ENCODE assay signal across 12 mouse cellular contexts in genomic region chr17:73066387-73067169, GRCm38 (mm10). TPM values are rescaled to one million over a fixed set of nuclear protein-coding genes. Genes with fewer than 3 reads are reported as not detected.
DNase-seq lines count a peak whose midpoint lies in the region; ATAC-seq and TF ChIP-seq lines count a peak whose summit lies in the region.
"Had no signal": no experiment of that assay in that cellular context is flagged by ENCODE, and none has a peak within 500 bp of the region (broad histone marks: within the 10 kb centered on the region; RNA-seq: fewer than 3 reads in every experiment).

No protein-coding gene starts in this region.

- TF ChIP-seq CTCF in hindbrain, postnatal 0 days (IDR thresholded peaks at IDR 0.05; ENCODE audit: low read depth), result no peak

- no peak overlapping the region for H3K4me2 ChIP-seq in hindbrain, postnatal 0 days (ENCODE audit: low read depth, low read length)
- H3K4me2 ChIP-seq in hindbrain, embryonic 11.5 days (replicated peaks; ENCODE audit: low read depth, low read length), result no peak overlapping the region
- H3K4me2 ChIP-seq in neural tube, embryonic 11.5 days (ENCODE audit: low read depth), result no peak overlapping the region
- no peak overlapping the region for H3K4me2 ChIP-seq in neural tube, embryonic 15.5 days
- H3K4me2 ChIP-seq: embryonic facial prominence, embryonic 13.5 days; neural tube, embryonic 13.5 days had no signal

- no peak overlapping the region for H3K27ac ChIP-seq in hindbrain, postnatal 0 days
- no peak overlapping the region for H3K27ac ChIP-seq in hindbrain, embryonic 11.5 days (ENCODE audit: low read depth, low read length)
- H3K27ac ChIP-seq in neural tube, embryonic 11.5 days (ENCODE audit: low read depth, low read length), result no peak overlapping the region
- no peak overlapping the region for H3K27ac ChIP-seq in neural tube, embryonic 15.5 days (replicated peaks)
- H3K27ac ChIP-seq: embryonic facial prominence, embryonic 13.5 days; midbrain, embryonic 10.5 days had no signal

- WGBS in hindbrain, postnatal 0 days, result 51% methylated on average over 9 of the region's 9 CpGs
- 76% methylated on average over 9 of the region's 9 CpGs for WGBS in hindbrain, embryonic 11.5 days
- WGBS in neural tube, embryonic 11.5 days, result 84% methylated on average over 9 of the region's 9 CpGs
- WGBS in neural tube, embryonic 15.5 days, result 77% methylated on average over 9 of the region's 9 CpGs

- H3K4me3 ChIP-seq in hindbrain, postnatal 0 days (ENCODE audit: low read length), result no peak overlapping the region
- no peak overlapping the region for H3K4me3 ChIP-seq in hindbrain, embryonic 11.5 days (ENCODE audit: low read depth, low read length)
- H3K4me3 ChIP-seq in neural tube, embryonic 11.5 days (ENCODE audit: low read depth, low read length), result no peak overlapping the region
- H3K4me3 ChIP-seq in neural tube, embryonic 15.5 days (replicated peaks), result no peak overlapping the region
- H3K4me3 ChIP-seq: embryonic facial prominence, embryonic 13.5 days; midbrain, embryonic 10.5 days; neural tube, embryonic 13.5 days had no signal

- H3K4me1 ChIP-seq in hindbrain, postnatal 0 days (ENCODE audit: insufficient read depth, low read length), result peaks cover 18% of the 10 kb centered on the region
- no peaks in the 10 kb centered on the region for H3K4me1 ChIP-seq in hindbrain, embryonic 11.5 days (replicated peaks; ENCODE audit: control insufficient read depth, insufficient read depth, low read length)
- H3K4me1 ChIP-seq in neural tube, embryonic 11.5 days (ENCODE audit: control insufficient read depth, insufficient read depth, low read length), result peaks cover 7% of the 10 kb centered on the region; the same call in 1 of the 2 replicates
- peaks cover 20% of the 10 kb centered on the region for H3K4me1 ChIP-seq in neural tube, embryonic 15.5 days

- no peak overlapping the region for H3K9ac ChIP-seq in hindbrain, postnatal 0 days (replicated peaks; ENCODE audit: low read length)
- H3K9ac ChIP-seq in hindbrain, embryonic 11.5 days (ENCODE audit: low read depth, low read length), result no peak overlapping the region
- H3K9ac ChIP-seq in neural tube, embryonic 11.5 days (ENCODE audit: low read length), result no peak overlapping the region
- no peak overlapping the region for H3K9ac ChIP-seq in neural tube, embryonic 15.5 days (replicated peaks)
- H3K9ac ChIP-seq: embryonic facial prominence, embryonic 13.5 days; neural tube, embryonic 13.5 days had no signal

- no peaks in the 10 kb centered on the region for H3K27me3 ChIP-seq in hindbrain, postnatal 0 days (ENCODE audit: insufficient read depth, low read length)
- H3K27me3 ChIP-seq in hindbrain, embryonic 11.5 days (ENCODE audit: control insufficient read depth, insufficient read depth, low read length), result no peaks in the 10 kb centered on the region
- no peaks in the 10 kb centered on the region for H3K27me3 ChIP-seq in neural tube, embryonic 11.5 days (ENCODE audit: control insufficient read depth, insufficient read depth, low read length)
- no peaks in the 10 kb centered on the region for H3K27me3 ChIP-seq in neural tube, embryonic 15.5 days (replicated peaks)
- H3K27me3 ChIP-seq: embryonic facial prominence, embryonic 13.5 days; neural tube, embryonic 13.5 days had no signal

- no peaks in the 10 kb centered on the region for H3K9me3 ChIP-seq in hindbrain, postnatal 0 days (ENCODE audit: low read length)
- no peaks in the 10 kb centered on the region for H3K9me3 ChIP-seq in hindbrain, embryonic 11.5 days (ENCODE audit: control insufficient read depth, low read length)
- no peaks in the 10 kb centered on the region for H3K9me3 ChIP-seq in neural tube, embryonic 11.5 days (ENCODE audit: control insufficient read depth, low read length)
- H3K9me3 ChIP-seq in neural tube, embryonic 15.5 days (replicated peaks), result no peaks in the 10 kb centered on the region
- H3K9me3 ChIP-seq: embryonic facial prominence, embryonic 13.5 days; midbrain, embryonic 10.5 days; neural tube, embryonic 13.5 days had no signal

- peak; percentile 65 for DNase-seq in hindbrain, postnatal 0 days (ENCODE audit: low spot score)
- no peak for DNase-seq in hindbrain, embryonic 11.5 days (ENCODE audit: low spot score)
- peak; percentile 15 for DNase-seq in neural tube, embryonic 11.5 days (ENCODE audit: low spot score)
- DNase-seq in kidney, postnatal 10 days, result peak; percentile 58
- no peak for DNase-seq in testis, postnatal 14 days (ENCODE audit: low spot score)
- DNase-seq in retina, embryonic 14.5 days (ENCODE audit: low spot score), result no peak
- DNase-seq: cerebellum, adult 11-12 months; right cerebral cortex, postnatal 25 days had no signal

- H3K36me3 ChIP-seq in hindbrain, postnatal 0 days (ENCODE audit: insufficient read depth, low read length), result no peaks in the 10 kb centered on the region
- H3K36me3 ChIP-seq in hindbrain, embryonic 11.5 days (ENCODE audit: control insufficient read depth, insufficient read depth, low read length), result no peaks in the 10 kb centered on the region
- H3K36me3 ChIP-seq in neural tube, embryonic 11.5 days (ENCODE audit: control insufficient read depth, insufficient read depth, low read length), result no peaks in the 10 kb centered on the region
- H3K36me3 ChIP-seq in neural tube, embryonic 15.5 days, result no peaks in the 10 kb centered on the region
- H3K36me3 ChIP-seq: embryonic facial prominence, embryonic 13.5 days; midbrain, embryonic 10.5 days; neural tube, embryonic 13.5 days had no signal

- no peak for ATAC-seq in hindbrain, postnatal 0 days
- no peak for ATAC-seq in hindbrain, embryonic 11.5 days (ENCODE audit: low FRiP score)
- no peak for ATAC-seq in neural tube, embryonic 11.5 days (ENCODE audit: insufficient read depth, low FRiP score, low TSS enrichment)
- ATAC-seq in neural tube, embryonic 15.5 days (ENCODE audit: low FRiP score), result no peak

RNA-seq across cellular contexts. Expression of gene Lclat1, which starts 41.2 kb away (rescaled TPM):
- 37.1 and 47.7 TPM in 2 replicates for total RNA-seq in hindbrain, postnatal 0 days (2014; rRNA removed)
- polyA plus RNA-seq in hindbrain, postnatal 0 days (2015; fragmentation: Nextera tagmentation; extraction: Ambion mirVana), result 8.9 and 9.8 TPM in 2 replicates
- polyA plus RNA-seq in hindbrain, embryonic 11.5 days (2014; fragmentation: Nextera tagmentation; extraction: Ambion mirVana), result 16.7 and 17.2 TPM in 2 replicates
- 15.8 TPM in 2 replicates for polyA plus RNA-seq in neural tube, embryonic 11.5 days (2014; fragmentation: Nextera tagmentation; extraction: Ambion mirVana)
- polyA plus RNA-seq in neural tube, embryonic 15.5 days (2015; fragmentation: Nextera tagmentation; extraction: Ambion mirVana), result 12.9 and 14.2 TPM in 2 replicates

Comparison
In these comparisons a context has a peak if more than half of its experiments do, and no peak if none do; other contexts are left out.
1. DNase-seq: peak in hindbrain, postnatal 0 days (single experiment), neural tube, embryonic 11.5 days (single experiment) and kidney, postnatal 10 days (single experiment); none in hindbrain, embryonic 11.5 days (single experiment), testis, postnatal 14 days (single experiment) and retina, embryonic 14.5 days (single experiment).